Mouse (Mus musculus): Measurements from ENCODE around the gene Myd88.

The Myd88 gene

GRCm38 (mm10) chr9:119353926-119354325 is 12.7 kb upstream of the Myd88 start:
- POLR2A ChIA-PET: interaction anchor here in 2 of 4 experiments (0.5 to 1.3 kb wide), 2 partner anchors 10 to 41 kb away, joined by 3 to 5 read pairs; no protein-coding TSS in a partner anchor
- CTCF ChIA-PET: no interaction called here

GRCm38 (mm10) chr9:119352060-119352459 is 10.8 kb upstream of the Myd88 start:
- POLR2A ChIA-PET: interaction anchor here (0.6 to 3.3 kb wide), 25 partner anchors 9 to 427 kb away, joined by 3 to 28 read pairs (median 4); partner anchors contain the start of genes Myd88 (in 4 of the 4), Acaa1a (in 2 of the 4), Acvr2b (in 2 of the 4) and Oxsr1 (in 1 of the 4)
- CTCF ChIA-PET: interaction anchor here (0.5 to 2.1 kb wide), 79 partner anchors 9 to 914 kb away, joined by 3 to 24 read pairs (median 4); partner anchors contain the start of genes Myd88 (in 4 of the 4), Acaa1a (in 2 of the 4), Acaa1b (in 1 of the 4) and Acvr2b (in 1 of the 4)

GRCm38 (mm10) chr9:119350947-119351705 is 9.9 kb upstream of the Myd88 start:
- POLR2A ChIA-PET: interaction anchor here (0.7 to 3.3 kb wide), 13 partner anchors 8 to 430 kb away, joined by 3 to 28 read pairs (median 5); partner anchors contain the start of genes Myd88 (in 3 of the 4), Acaa1a (in 2 of the 4), Acvr2b (in 1 of the 4) and Oxsr1 (in 1 of the 4)
- CTCF ChIA-PET: interaction anchor here (0.6 to 2.1 kb wide), 21 partner anchors 10 to 540 kb away, joined by 3 to 24 read pairs (median 5); partner anchors contain the start of genes Myd88 (in 3 of the 4), Acaa1a (in 1 of the 4) and Acvr2b (in 1 of the 4)

- POLR2A ChIA-PET: interaction anchor here (0.7 to 3.3 kb wide), 8 partner anchors 9 to 431 kb away, joined by 3 to 28 read pairs (median 6); partner anchors contain the start of genes Myd88 (in 2 of the 4), Acaa1a (in 1 of the 4), Acvr2b (in 1 of the 4) and Oxsr1 (in 1 of the 4)
- CTCF ChIA-PET: interaction anchor here in 2 of 4 experiments (0.7 to 2.1 kb wide), 2 partner anchors 9 to 117 kb away, joined by 7 to 10 read pairs; partner anchors contain the start of gene Myd88 (in 1 of the 2)
These were observed 9.3 kb upstream of the Myd88 start for GRCm38 (mm10) chr9:119350531-119350930.

- POLR2A ChIA-PET: interaction anchor here in 2 of 4 experiments (1.2 to 3.3 kb wide), 5 partner anchors 9 to 55 kb away, joined by 3 to 19 read pairs (median 4); partner anchors contain the start of genes Acvr2b (in 1 of the 2) and Oxsr1 (in 1 of the 2)
- CTCF ChIA-PET: interaction anchor here in 1 of 4 experiments (0.8 to 1.7 kb wide), 2 partner anchors 9 to 84 kb away, joined by 3 read pairs; no protein-coding TSS in a partner anchor
These were observed 5.2 kb upstream of the Myd88 start for GRCm38 (mm10) chr9:119346376-119346775.

GRCm38 (mm10) chr9:119342728-119343127 is 1.5 kb upstream of the Myd88 start:
- POLR2A ChIA-PET: interaction anchor here in 2 of 4 experiments (0.6 to 1.5 kb wide), 7 partner anchors 9 to 174 kb away, joined by 3 to 5 read pairs (median 4); partner anchors contain the start of gene Acvr2b (in 1 of the 2)
- CTCF ChIA-PET: interaction anchor here in 2 of 4 experiments (0.5 to 4.6 kb wide), 2 partner anchors 9 to 10 kb away, joined by 6 to 19 read pairs; no protein-coding TSS in a partner anchor

- POLR2A ChIA-PET: interaction anchor here (0.7 to 4.2 kb wide), 44 partner anchors 9 to 237 kb away, joined by 3 to 158 read pairs (median 6); partner anchors contain the start of genes Oxsr1 (in 4 of the 4), Acvr2b (in 3 of the 4), Acaa1b (in 1 of the 4) and Dlec1 (in 1 of the 4)
- CTCF ChIA-PET: interaction anchor here (0.7 to 4.6 kb wide), 17 partner anchors 9 to 420 kb away, joined by 3 to 24 read pairs (median 3); partner anchors contain the start of genes Oxsr1 (in 2 of the 4) and Acvr2b (in 1 of the 4)
These were observed 1.0 kb downstream of the Myd88 start for GRCm38 (mm10) chr9:119340212-119340580.

GRCm38 (mm10) chr9:119339558-119340211 is 1.5 kb downstream of the Myd88 start, which contains the start of gene Acaa1a:
Gene Acaa1a (plus strand): TSS chr9:119339676.
- ChIA-PET CTCF (interaction anchor here in 3 of 4 experiments (0.7 to 4.6 kb wide), 9 partner anchors 9 to 232 kb away, joined by 3 to 24 read pairs (median 3); partner anchors contain the start of gene Oxsr1 (in 2 of the 3)), POLR2A (interaction anchor here in 3 of 4 experiments (0.6 to 4.2 kb wide), 27 partner anchors 9 to 237 kb away, joined by 3 to 158 read pairs (median 8); partner anchors contain the start of genes Acvr2b (in 3 of the 3), Oxsr1 (in 3 of the 3), Acaa1b (in 2 of the 3) and Dlec1 (in 1 of the 3))

- CTCF ChIA-PET: interaction anchor here in 2 of 4 experiments (2.8 to 4.6 kb wide), 3 partner anchors 13 to 17 kb away, joined by 15 to 24 read pairs (median 19); partner anchors contain the start of gene Oxsr1 (in 1 of the 2)
- POLR2A ChIA-PET: interaction anchor here in 3 of 4 experiments (1.3 to 4.2 kb wide), 11 partner anchors 8 to 63 kb away, joined by 3 to 158 read pairs (median 18); partner anchors contain the start of genes Oxsr1 (in 3 of the 3), Acvr2b (in 2 of the 3) and Xylb (in 1 of the 3)
These were observed 2.1 kb downstream of the Myd88 start for GRCm38 (mm10) chr9:119339106-119339505.

GRCm38 (mm10) chr9:119338350-119338749 is 2.9 kb downstream of the Myd88 start:
- ChIA-PET POLR2A (interaction anchor here in 3 of 4 experiments (1.2 to 4.2 kb wide), 3 partner anchors 15 to 63 kb away, joined by 3 to 158 read pairs (median 8); partner anchors contain the start of genes Acvr2b (in 1 of the 3) and Oxsr1 (in 1 of the 3)), CTCF (interaction anchor here in 1 of 4 experiments (0.6 kb wide), 1 partner anchor 15 kb away, joined by 3 read pairs; no protein-coding TSS in a partner anchor)

GRCm38 (mm10) chr9:119337842-119338241 is 3.4 kb downstream of the Myd88 start:
- ChIA-PET POLR2A (interaction anchor here in 3 of 4 experiments (1.0 to 4.2 kb wide), 6 partner anchors 15 to 64 kb away, joined by 3 to 158 read pairs (median 4); partner anchors contain the start of genes Acvr2b (in 1 of the 3) and Oxsr1 (in 1 of the 3)), CTCF (interaction anchor here in 1 of 4 experiments (1.5 kb wide), 1 partner anchor 15 kb away, joined by 4 read pairs; the partner anchor contains the start of gene Oxsr1)

- POLR2A ChIA-PET: no interaction called here
- CTCF ChIA-PET: interaction anchor here in 1 of 4 experiments (1.1 kb wide), 1 partner anchor 17 kb away, joined by 5 read pairs; no protein-coding TSS in a partner anchor
These were observed 5.6 kb downstream of the Myd88 start for GRCm38 (mm10) chr9:119335571-119335970.

- ChIA-PET POLR2A (interaction anchor here in 2 of 4 experiments (1.0 to 2.1 kb wide), 3 partner anchors 12 to 14 kb away, joined by 3 to 13 read pairs (median 7); no protein-coding TSS in a partner anchor), CTCF (interaction anchor here in 2 of 4 experiments (0.8 to 1.1 kb wide), 2 partner anchors 17 kb away, joined by 3 to 5 read pairs; no protein-coding TSS in a partner anchor)
These were observed 6.4 kb downstream of the Myd88 start for GRCm38 (mm10) chr9:119334834-119335233.

GRCm38 (mm10) chr9:119334324-119334723 is 6.9 kb downstream of the Myd88 start:
- CTCF ChIA-PET: interaction anchor here in 2 of 4 experiments (0.8 to 1.1 kb wide), 2 partner anchors 18 kb away, joined by 3 to 5 read pairs; no protein-coding TSS in a partner anchor

GRCm38 (mm10) chr9:119330186-119330963 is 10.8 kb downstream of the Myd88 start:
- ChIA-PET POLR2A (interaction anchor here in 3 of 4 experiments (1.0 to 3.1 kb wide), 6 partner anchors 8 to 10 kb away, joined by 3 to 17 read pairs (median 5); partner anchors contain the start of genes Acaa1a (in 2 of the 3), Myd88 (in 2 of the 3) and Oxsr1 (in 2 of the 3)), CTCF (interaction anchor here in 2 of 4 experiments (0.7 to 1.4 kb wide), 3 partner anchors 8 to 21 kb away, joined by 3 to 5 read pairs (median 3); partner anchors contain the start of gene Oxsr1 (in 1 of the 2))

More at GRCm38 (mm10) chr9:119334324-119334723, 6.9 kb downstream of the Myd88 start:
- POLR2A ChIA-PET: interaction anchor here in 3 of 4 experiments (0.6 to 2.1 kb wide), 5 partner anchors 11 to 18 kb away, joined by 3 to 13 read pairs (median 4); no protein-coding TSS in a partner anchor

Data from embryonic stem cell, embryonic (primary cell).